Comparison of ENCODE assay signal across 7 mouse cellular contexts in genomic region chr14:104467133-104467965, GRCm38 (mm10). TPM values are rescaled to one million over a fixed set of nuclear protein-coding genes. Genes with fewer than 3 reads are reported as not detected.
DNase-seq lines count a peak whose midpoint lies in the region; ATAC-seq lines count a peak whose summit lies in the region.

No protein-coding gene starts in this region.

- under 1% methylated on average over 101 of the region's 101 CpGs for WGBS in hindbrain, embryonic 10.5 days

- peak; percentile 54 for DNase-seq in hindbrain, embryonic 10.5 days (ENCODE audit: low spot score)

- H3K27ac ChIP-seq in brown adipose tissue, adult 24 weeks (replicated peaks; ENCODE audit: low read depth, low read length): no peak overlapping the region
- H3K27ac ChIP-seq in hindbrain, embryonic 10.5 days: peak overlapping the region; percentile 84

- no peak for ATAC-seq in megakaryocyte, adult 5-6 weeks (ENCODE audit: poor library complexity, severe bottlenecking)
- ATAC-seq in megakaryocyte-erythroid progenitor cell, adult 5-6 weeks (replicated peaks; ENCODE audit: low FRiP score, low TSS enrichment, poor library complexity, severe bottlenecking): 0 out of 2 replicates have a peak, but pooled peaks have one; percentile 3
- no peak for ATAC-seq in monocyte, adult 5-6 weeks (replicated peaks; ENCODE audit: insufficient number of reproducible peaks, low FRiP score, low TSS enrichment, poor library complexity, severe bottlenecking)
- no peak for ATAC-seq in cerebellum, adult (ENCODE audit: insufficient number of reproducible peaks, low FRiP score, low TSS enrichment)

- H3K36me3 ChIP-seq in megakaryocyte, embryonic 14.5 days (replicated peaks; ENCODE audit: low read length): no peaks in the 10 kb centered on the region
- no peaks in the 10 kb centered on the region for H3K36me3 ChIP-seq in hindbrain, embryonic 10.5 days

- H3K9me3 ChIP-seq in megakaryocyte, embryonic 14.5 days: peaks cover 4% of the 10 kb centered on the region; the same call in 1 of the 2 replicates
- no peaks in the 10 kb centered on the region for H3K9me3 ChIP-seq in hindbrain, embryonic 10.5 days

- peaks cover 52% of the 10 kb centered on the region for H3K4me1 ChIP-seq in megakaryocyte, embryonic 14.5 days
- peaks cover 5% of the 10 kb centered on the region for H3K4me1 ChIP-seq in brown adipose tissue, adult 24 weeks (ENCODE audit: control insufficient read depth, insufficient read depth, insufficient read length, low read length)
- peaks cover 34% of the 10 kb centered on the region for H3K4me1 ChIP-seq in hindbrain, embryonic 10.5 days (replicated peaks)

- H3K4me3 ChIP-seq in megakaryocyte, embryonic 14.5 days (replicated peaks): peak overlapping the region; percentile 93
- peak overlapping the region; percentile 51 for H3K4me3 ChIP-seq in brown adipose tissue, adult 24 weeks (ENCODE audit: insufficient read depth, low read depth, low read length)
- peak overlapping the region; percentile 66 for H3K4me3 ChIP-seq in hindbrain, embryonic 10.5 days

- H3K27me3 ChIP-seq in megakaryocyte, embryonic 14.5 days (replicated peaks): peaks cover 95% of the 10 kb centered on the region
- peaks cover 97% of the 10 kb centered on the region for H3K27me3 ChIP-seq in hindbrain, embryonic 10.5 days (ENCODE audit: insufficient read depth, poor library complexity, severe bottlenecking)

RNA-seq across cellular contexts. Expression of gene Pou4f1, which starts 0.5 kb away (rescaled TPM):
- 0.15 and 0.61 TPM in 2 replicates for polyA plus RNA-seq in megakaryocyte, embryonic 14.5 days (2012; ENCODE audit: insufficient read depth, low replicate concordance)
- total RNA-seq in megakaryocyte, adult 5-6 weeks (2015): not detected in 2 replicates
- total RNA-seq in megakaryocyte, adult 5-6 weeks (2017): not detected in 2 replicates
- not detected in 2 replicates for polyA plus RNA-seq in brown adipose tissue, adult 24 weeks (2012; ENCODE audit: insufficient read depth, insufficient read length, missing spikeins)
- polyA plus RNA-seq in hindbrain, embryonic 10.5 days (2016; fragmentation: Nextera tagmentation; extraction: Ambion mirVana): 26.6 and 40.7 TPM in 2 replicates
- total RNA-seq in megakaryocyte-erythroid progenitor cell, adult 5-6 weeks (2014; fragmentation: Nextera tagmentation): 0.52 TPM in 1 of 2 replicates, not detected in the other
- 0.19 and 0.34 TPM in 2 replicates for total RNA-seq in megakaryocyte-erythroid progenitor cell, adult 5-6 weeks (2017)
- not detected in 3 replicates for total RNA-seq in monocyte, adult 5-6 weeks (2017)

RNA-seq across cellular contexts. Expression of gene Rnf219, which starts 55.1 kb away (rescaled TPM):
- 0.13 TPM in 1 of 2 replicates, not detected in the other for polyA plus RNA-seq in megakaryocyte, embryonic 14.5 days (2012; ENCODE audit: insufficient read depth, low replicate concordance)
- total RNA-seq in megakaryocyte, adult 5-6 weeks (2015): 7.0 and 7.1 TPM in 2 replicates
- total RNA-seq in megakaryocyte, adult 5-6 weeks (2017): 14.4 and 16.8 TPM in 2 replicates
- polyA plus RNA-seq in brown adipose tissue, adult 24 weeks (2012; ENCODE audit: insufficient read depth, insufficient read length, missing spikeins): 1.5 and 2.0 TPM in 2 replicates
- polyA plus RNA-seq in hindbrain, embryonic 10.5 days (2016; fragmentation: Nextera tagmentation; extraction: Ambion mirVana): 31.5 and 46.8 TPM in 2 replicates
- total RNA-seq in megakaryocyte-erythroid progenitor cell, adult 5-6 weeks (2014; fragmentation: Nextera tagmentation): 11.0 and 15.8 TPM in 2 replicates
- 30.2 and 32.2 TPM in 2 replicates for total RNA-seq in megakaryocyte-erythroid progenitor cell, adult 5-6 weeks (2017)
- total RNA-seq in monocyte, adult 5-6 weeks (2017): 13.4 to 19.0 TPM (median 14.5 TPM) in 3 replicates
